Mouse (Mus musculus): ENCODE data around the gene Polr1c. TPM values are rescaled to one million over a fixed set of nuclear protein-coding genes. Genes with fewer than 3 reads are reported as not detected.
A peak's percentile ranks its signal among the peaks of the same experiment; 100 is the strongest.

The Polr1c gene
- total and polyA plus RNA-seq, 2 experiments: 25.2 to 34.4 TPM

DNA sequence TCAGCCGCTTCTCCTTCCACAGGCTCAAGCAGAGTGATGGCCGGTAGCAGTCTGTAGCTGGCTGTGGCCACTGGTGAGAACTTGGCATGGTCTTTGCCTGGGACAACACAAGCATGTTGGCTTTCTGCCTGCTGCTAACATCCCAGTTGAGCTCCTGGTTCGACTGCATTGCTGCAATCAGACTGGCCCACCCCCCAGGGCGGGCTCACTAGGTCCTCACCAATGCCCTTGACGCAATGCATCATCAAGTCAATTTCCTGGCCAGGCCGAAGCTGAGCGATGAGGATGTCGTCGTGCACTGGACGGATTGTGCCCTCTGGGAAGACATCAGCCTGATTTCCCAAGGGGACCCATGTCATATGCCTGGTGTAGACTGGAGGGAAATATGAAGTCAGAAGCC is 3.3 kb downstream of the Polr1c start:
- H3K27me3 ChIP-seq (ENCODE audit: control insufficient read depth, insufficient read depth, low read length): no peaks in the 10 kb centered on the region
- no peak overlapping the region for H3K4me3 ChIP-seq (ENCODE audit: insufficient read depth, low read depth, low read length)
- TF ChIP-seq POLR2A (IDR thresholded peaks at IDR 0.05; ENCODE audit: extremely low read depth, insufficient read depth, low read length): no peak
- TF ChIP-seq CTCF (IDR thresholded peaks at IDR 0.05; ENCODE audit: low read depth, low read length): no peak
- H3K36me3 ChIP-seq (ENCODE audit: control insufficient read depth, insufficient read depth, low read length): peaks cover 14% of the 10 kb centered on the region; the same call in 1 of the 2 replicates
- H3K4me1 ChIP-seq (ENCODE audit: control insufficient read depth, insufficient read depth, low read length): peaks cover 13% of the 10 kb centered on the region
- DNase-seq (ENCODE audit: extremely low read depth, low read depth, low spot score): peak; percentile 68
- no peak overlapping the region for H3K27ac ChIP-seq (replicated peaks; ENCODE audit: insufficient read depth, low read depth, low read length)
- peaks cover 7% of the 10 kb centered on the region; the same call in 1 of the 2 replicates for H3K79me2 ChIP-seq (ENCODE audit: control insufficient read depth, insufficient read depth, low read length)
- no peak overlapping the region for H3K9ac ChIP-seq (ENCODE audit: low read depth, low read length)
- 27% methylated on average over 10 of the region's 10 CpGs for WGBS

DNA sequence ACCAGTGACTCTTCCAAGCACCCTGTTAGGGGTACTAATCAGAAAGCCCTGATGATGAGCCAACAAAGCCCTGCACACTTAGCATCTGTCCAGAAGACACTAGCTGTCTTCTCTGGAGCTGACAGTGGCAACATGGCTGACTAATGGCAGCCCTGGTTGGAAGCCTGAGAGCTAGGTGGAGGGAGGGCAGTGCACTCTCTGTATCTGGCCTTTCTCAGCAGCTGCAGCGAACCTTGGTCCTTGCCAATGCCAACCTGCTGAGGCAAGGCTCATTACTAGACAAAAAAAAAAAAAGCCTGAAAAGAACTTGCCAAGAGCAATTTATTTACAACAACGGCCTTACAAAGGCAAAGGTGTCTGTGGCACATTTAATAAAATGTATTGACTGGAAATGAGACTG is 4.2 kb downstream of the Polr1c start:
- no peak for DNase-seq (ENCODE audit: extremely low read depth, low read depth, low spot score)
- Histone ChIP-seq H3K4me3 (ENCODE audit: insufficient read depth, low read depth, low read length) (no peak overlapping the region), H3K9ac (ENCODE audit: low read depth, low read length) (no peak overlapping the region), H3K27me3 (ENCODE audit: control insufficient read depth, insufficient read depth, low read length) (no peaks in the 10 kb centered on the region), H3K79me2 (ENCODE audit: control insufficient read depth, insufficient read depth, low read length) (peaks cover 7% of the 10 kb centered on the region; the same call in 1 of the 2 replicates), H3K4me1 (ENCODE audit: control insufficient read depth, insufficient read depth, low read length) (peaks cover 7% of the 10 kb centered on the region), H3K36me3 (ENCODE audit: control insufficient read depth, insufficient read depth, low read length) (peaks cover 16% of the 10 kb centered on the region; the same call in 1 of the 2 replicates), H3K27ac (replicated peaks; ENCODE audit: insufficient read depth, low read depth, low read length) (no peak overlapping the region)
- 51% methylated on average over 2 of the region's 2 CpGs for WGBS
- no peak for TF ChIP-seq POLR2A (IDR thresholded peaks at IDR 0.05; ENCODE audit: extremely low read depth, insufficient read depth, low read length)
- TF ChIP-seq CTCF (IDR thresholded peaks at IDR 0.05; ENCODE audit: low read depth, low read length): no peak

DNA sequence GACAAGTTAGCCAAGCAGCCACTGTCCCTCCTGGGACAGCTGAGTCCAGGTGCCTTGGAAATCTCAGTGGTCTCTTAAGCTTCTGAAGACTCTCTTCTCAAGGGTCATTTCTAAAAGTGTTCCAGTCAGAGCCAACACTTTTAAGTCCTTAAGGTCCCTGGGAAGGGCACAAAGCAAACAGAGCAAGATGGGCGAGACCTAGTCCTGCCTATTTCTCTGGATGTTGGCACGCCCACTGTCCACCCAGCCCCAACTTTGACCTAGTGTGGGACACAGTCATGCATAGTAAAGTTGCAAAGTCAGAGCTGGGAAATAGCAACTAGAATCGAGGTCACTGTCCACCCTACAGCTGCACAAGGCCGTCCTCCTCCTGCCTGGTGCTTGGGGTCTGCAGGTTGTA is 4.9 kb downstream of the Polr1c start:
- WGBS: 81% methylated on average over 4 of the region's 4 CpGs
- no peak overlapping the region for H3K4me3 ChIP-seq (ENCODE audit: insufficient read depth, low read depth, low read length)
- peaks cover 16% of the 10 kb centered on the region; the same call in 1 of the 2 replicates for H3K36me3 ChIP-seq (ENCODE audit: control insufficient read depth, insufficient read depth, low read length)
- no peak overlapping the region for H3K9ac ChIP-seq (ENCODE audit: low read depth, low read length)
- H3K79me2 ChIP-seq (ENCODE audit: control insufficient read depth, insufficient read depth, low read length): peaks cover 4% of the 10 kb centered on the region; the same call in 1 of the 2 replicates
- no peak for TF ChIP-seq POLR2A (IDR thresholded peaks at IDR 0.05; ENCODE audit: extremely low read depth, insufficient read depth, low read length)
- no peak for TF ChIP-seq CTCF (IDR thresholded peaks at IDR 0.05; ENCODE audit: low read depth, low read length)
- no peak for DNase-seq (ENCODE audit: extremely low read depth, low read depth, low spot score)
- peaks cover 5% of the 10 kb centered on the region for H3K4me1 ChIP-seq (ENCODE audit: control insufficient read depth, insufficient read depth, low read length)
- H3K27me3 ChIP-seq (ENCODE audit: control insufficient read depth, insufficient read depth, low read length): no peaks in the 10 kb centered on the region
- H3K27ac ChIP-seq (replicated peaks; ENCODE audit: insufficient read depth, low read depth, low read length): no peak overlapping the region

DNA sequence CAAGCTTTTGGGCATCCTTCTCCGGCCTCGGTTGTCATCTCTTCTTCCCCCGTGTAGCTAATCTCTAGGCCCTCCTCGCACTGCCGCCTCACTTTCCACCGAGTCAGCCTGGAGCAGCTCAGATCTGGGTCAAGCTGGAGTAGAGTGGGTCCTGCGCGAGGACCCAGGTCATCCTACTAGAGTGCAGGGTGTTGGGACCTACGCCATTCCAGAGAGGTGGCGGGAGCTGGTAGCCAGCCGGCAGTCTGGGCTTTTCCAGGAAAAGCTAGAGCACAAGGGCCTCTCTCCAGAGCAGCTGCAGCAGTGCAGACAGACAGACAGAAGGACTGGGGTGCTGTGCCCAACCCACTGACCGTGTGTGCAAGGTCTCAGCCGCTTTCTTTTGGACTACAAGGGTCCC is 5.6 kb downstream of the Polr1c start:
- Histone ChIP-seq H3K4me1 (ENCODE audit: control insufficient read depth, insufficient read depth, low read length) (peaks cover 5% of the 10 kb centered on the region), H3K4me3 (ENCODE audit: insufficient read depth, low read depth, low read length) (no peak overlapping the region), H3K27ac (replicated peaks; ENCODE audit: insufficient read depth, low read depth, low read length) (no peak overlapping the region), H3K79me2 (ENCODE audit: control insufficient read depth, insufficient read depth, low read length) (no peaks in the 10 kb centered on the region), H3K36me3 (ENCODE audit: control insufficient read depth, insufficient read depth, low read length) (peaks cover 18% of the 10 kb centered on the region; the same call in 1 of the 2 replicates), H3K27me3 (ENCODE audit: control insufficient read depth, insufficient read depth, low read length) (no peaks in the 10 kb centered on the region), H3K9ac (ENCODE audit: low read depth, low read length) (no peak overlapping the region)
- 87% methylated on average over 13 of the region's 13 CpGs for WGBS
- TF ChIP-seq POLR2A (IDR thresholded peaks at IDR 0.05; ENCODE audit: extremely low read depth, insufficient read depth, low read length) (no peak), CTCF (IDR thresholded peaks at IDR 0.05; ENCODE audit: low read depth, low read length) (no peak)
- no peak for DNase-seq (ENCODE audit: extremely low read depth, low read depth, low spot score)

DNA sequence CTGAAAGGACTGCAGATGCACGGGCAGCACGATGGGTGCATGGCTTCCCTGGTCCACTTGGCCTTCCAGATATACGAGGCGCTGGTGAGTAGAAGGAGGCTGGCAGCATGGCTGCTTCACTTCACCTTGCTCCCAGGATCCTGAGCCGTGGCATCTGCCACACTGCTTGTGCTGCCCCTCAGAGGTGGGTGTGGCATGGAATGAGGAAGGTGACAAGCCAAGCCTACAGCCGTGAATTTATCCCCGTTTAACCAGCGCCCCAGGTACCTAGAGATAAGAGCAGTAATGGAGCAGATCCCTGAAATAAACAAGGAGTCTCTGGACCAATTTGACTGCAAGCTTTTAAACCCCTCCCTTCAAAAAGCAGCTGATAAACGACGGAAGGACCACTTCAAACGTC is 6.4 kb downstream of the Polr1c start:
- Histone ChIP-seq H3K4me3 (ENCODE audit: insufficient read depth, low read depth, low read length) (no peak overlapping the region), H3K4me1 (ENCODE audit: control insufficient read depth, insufficient read depth, low read length) (no peaks in the 10 kb centered on the region), H3K36me3 (ENCODE audit: control insufficient read depth, insufficient read depth, low read length) (peaks cover 26% of the 10 kb centered on the region), H3K27me3 (ENCODE audit: control insufficient read depth, insufficient read depth, low read length) (no peaks in the 10 kb centered on the region), H3K79me2 (ENCODE audit: control insufficient read depth, insufficient read depth, low read length) (no peaks in the 10 kb centered on the region), H3K9ac (ENCODE audit: low read depth, low read length) (no peak overlapping the region), H3K27ac (replicated peaks; ENCODE audit: insufficient read depth, low read depth, low read length) (no peak overlapping the region)
- DNase-seq (ENCODE audit: extremely low read depth, low read depth, low spot score): no peak
- TF ChIP-seq CTCF (IDR thresholded peaks at IDR 0.05; ENCODE audit: low read depth, low read length): no peak
- no peak for TF ChIP-seq POLR2A (IDR thresholded peaks at IDR 0.05; ENCODE audit: extremely low read depth, insufficient read depth, low read length)
- 80% methylated on average over 11 of the region's 11 CpGs for WGBS

DNA sequence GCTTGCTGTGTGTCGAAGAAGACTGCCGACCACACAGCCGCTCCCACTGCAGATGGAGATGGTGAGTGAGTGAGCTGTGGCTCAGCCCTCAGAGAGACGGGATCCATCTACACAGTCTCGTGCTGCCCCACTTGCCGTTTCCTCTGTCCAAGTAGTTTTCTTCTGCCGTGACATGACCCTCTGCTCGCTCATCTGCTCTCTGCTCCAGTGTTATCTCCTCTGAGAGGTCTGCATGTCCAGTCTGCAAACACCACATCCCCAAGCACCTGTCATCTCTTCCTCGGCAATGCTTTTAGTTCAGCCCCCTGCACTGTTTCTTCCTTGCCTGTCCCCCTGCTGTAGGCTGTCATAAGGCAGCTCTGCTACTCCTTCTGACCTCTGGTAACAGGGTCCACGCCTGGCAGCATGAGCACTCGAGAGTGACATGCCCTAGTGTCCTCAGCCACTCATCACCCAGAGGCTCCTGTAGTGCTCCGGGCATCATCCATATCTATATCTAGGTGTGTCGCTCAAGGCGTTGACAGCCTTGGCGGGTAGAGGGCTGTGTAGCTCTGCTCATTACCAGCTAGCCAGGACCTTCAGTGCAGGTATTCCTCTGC is 8.2 kb downstream of the Polr1c start:
- DNase-seq (ENCODE audit: extremely low read depth, low read depth, low spot score): no peak
- TF ChIP-seq CTCF (IDR thresholded peaks at IDR 0.05; ENCODE audit: low read depth, low read length) (no peak), POLR2A (IDR thresholded peaks at IDR 0.05; ENCODE audit: extremely low read depth, insufficient read depth, low read length) (no peak)
- no peaks in the 10 kb centered on the region for H3K4me1 ChIP-seq (ENCODE audit: control insufficient read depth, insufficient read depth, low read length)
- H3K36me3 ChIP-seq (ENCODE audit: control insufficient read depth, insufficient read depth, low read length): peaks cover 32% of the 10 kb centered on the region
- 92% methylated on average over 15 of the region's 15 CpGs for WGBS
- no peaks in the 10 kb centered on the region for H3K79me2 ChIP-seq (ENCODE audit: control insufficient read depth, insufficient read depth, low read length)
- no peak overlapping the region for H3K27ac ChIP-seq (replicated peaks; ENCODE audit: insufficient read depth, low read depth, low read length)
- no peak overlapping the region for H3K9ac ChIP-seq (ENCODE audit: low read depth, low read length)
- H3K4me3 ChIP-seq (ENCODE audit: insufficient read depth, low read depth, low read length): no peak overlapping the region
- H3K27me3 ChIP-seq (ENCODE audit: control insufficient read depth, insufficient read depth, low read length): no peaks in the 10 kb centered on the region

Data from liver, adult 2 months (tissue).